Mouse (Mus musculus) left cerebral cortex, adult 11 months (tissue): ENCODE results near the gene Itga4.

Source experiments
- DNase-seq: peaks from one replicate; pipeline ENCODE4 v3.0.0; 2022; ENCODE audit warnings: low spot score

The Itga4 gene

GRCm38 (mm10) chr2:79266480-79266879 is 11.3 kb downstream of the Itga4 start:
- no peak for DNase-seq

GRCm38 (mm10) chr2:79267181-79267580 is 12.0 kb downstream of the Itga4 start:
- DNase-seq = no peak

GRCm38 (mm10) chr2:79268863-79269262 is 13.6 kb downstream of the Itga4 start:
- DNase-seq = no peak

- no peak for DNase-seq
Observed at GRCm38 (mm10) chr2:79270034-79270535, 14.9 kb downstream of the Itga4 start.

GRCm38 (mm10) chr2:79271838-79272237 is 16.6 kb downstream of the Itga4 start:
- DNase-seq = no peak

- DNase-seq = no peak
Observed at GRCm38 (mm10) chr2:79278581-79278980, 23.4 kb downstream of the Itga4 start.

GRCm38 (mm10) chr2:79284206-79284605 is 29.0 kb downstream of the Itga4 start:
- DNase-seq = no peak

GRCm38 (mm10) chr2:79290149-79290548 is 34.9 kb downstream of the Itga4 start:
- DNase-seq = no peak

GRCm38 (mm10) chr2:79291922-79292321 is 36.7 kb downstream of the Itga4 start:
- DNase-seq = no peak

- no peak for DNase-seq
Observed at GRCm38 (mm10) chr2:79292431-79292830, 37.2 kb downstream of the Itga4 start.

- no peak for DNase-seq
Observed at GRCm38 (mm10) chr2:79302398-79302797, 47.2 kb downstream of the Itga4 start.

- DNase-seq = peak; percentile 49
Observed at GRCm38 (mm10) chr2:79307549-79307948, 52.3 kb downstream of the Itga4 start.

GRCm38 (mm10) chr2:79309454-79310118 is 54.4 kb downstream of the Itga4 start:
- DNase-seq = peak; percentile 24

GRCm38 (mm10) chr2:79312499-79312898 is 57.3 kb downstream of the Itga4 start:
- DNase-seq = no peak

GRCm38 (mm10) chr2:79315108-79315507 is 59.9 kb downstream of the Itga4 start:
- no peak for DNase-seq

GRCm38 (mm10) chr2:79316182-79316880 is 61.1 kb downstream of the Itga4 start:
- no peak for DNase-seq

- no peak for DNase-seq
Observed at GRCm38 (mm10) chr2:79328079-79328478, 72.9 kb downstream of the Itga4 start.

- no peak for DNase-seq
Observed at GRCm38 (mm10) chr2:79334661-79335060, 79.4 kb downstream of the Itga4 start.

- DNase-seq = no peak
Observed at GRCm38 (mm10) chr2:79336141-79336540, 80.9 kb downstream of the Itga4 start.

- DNase-seq = no peak
Observed at GRCm38 (mm10) chr2:79339003-79339402, 83.8 kb downstream of the Itga4 start.

GRCm38 (mm10) chr2:79343115-79343514 is 87.9 kb downstream of the Itga4 start:
- DNase-seq = no peak

GRCm38 (mm10) chr2:79351179-79352099 is 96.2 kb downstream of the Itga4 start:
- no peak for DNase-seq
